Mouse (Mus musculus) stomach, postnatal 0 days (tissue): ENCODE results near the gene Gng2. TPM values are rescaled to one million over a fixed set of nuclear protein-coding genes. Genes with fewer than 3 reads are reported as not detected.

Source experiments
- ATAC-seq: fragments of 200-750 bp; cut with Nextera tagmentation; 2 replicates; pipeline ENCODE4 v1.8.0; 2017; ENCODE audit not compliant: low FRiP score, low TSS enrichment
- DNase-seq: peaks from one replicate; pipeline ENCODE4 v3.0.0-alpha.2; 2016; ENCODE audit warnings: low spot score
- H3K27ac ChIP-seq: fragments of 300-500 bp; sonication (generic); replicated peaks from 2 replicates; pipeline ENCODE4 v1.5.1; 2014; ENCODE audit warnings: mild to moderate bottlenecking, control low read depth
- H3K27me3 ChIP-seq: fragments of 300-500 bp; sonication (generic); 2 replicates; pipeline ENCODE4 v1.6.1; 2014; ENCODE audit warnings: low read length; ENCODE audit not compliant: control insufficient read depth, insufficient read depth
- H3K36me3 ChIP-seq: fragments of 300-500 bp; sonication (generic); 2 replicates; pipeline ENCODE4 v1.6.1; 2014; ENCODE audit warnings: low read length, mixed read lengths; ENCODE audit not compliant: control insufficient read depth, insufficient read depth
- H3K4me1 ChIP-seq: fragments of 300-500 bp; sonication (generic); replicated peaks from 2 replicates; pipeline ENCODE4 v1.6.1; 2014; ENCODE audit warnings: antibody characterized with exemption; ENCODE audit not compliant: control insufficient read depth, insufficient read depth
- H3K4me2 ChIP-seq: fragments of 300-500 bp; sonication (generic); replicated peaks from 2 replicates; pipeline ENCODE4 v1.6.1; 2014; ENCODE audit warnings: low read depth, mild to moderate bottlenecking, control low read depth, moderate library complexity
- H3K4me3 ChIP-seq: fragments of 300-500 bp; sonication (generic); 2 replicates; pipeline ENCODE4 v1.5.1; 2014; ENCODE audit warnings: low read depth, low read length, control low read depth
- H3K9ac ChIP-seq: fragments of 300-500 bp; sonication (generic); 2 replicates; pipeline ENCODE4 v1.6.1; 2014; ENCODE audit warnings: mild to moderate bottlenecking, low read length, control low read depth, mixed read lengths
- H3K9me3 ChIP-seq: fragments of 300-500 bp; sonication (generic); 2 replicates; pipeline ENCODE4 v1.6.1; 2016; ENCODE audit warnings: low read length; ENCODE audit not compliant: control insufficient read depth
- CTCF ChIP-seq: IDR thresholded peaks from 2 replicates; pipeline ENCODE4 v1.5.1; 2016; ENCODE audit warnings: antibody characterized with exemption, low read depth, mild to moderate bottlenecking, moderate library complexity
- EP300 ChIP-seq: optimal IDR thresholded peaks from 2 replicates; pipeline ENCODE3; 2016; ENCODE audit warnings: antibody characterized with exemption
- WGBS: fragments of 180-500 bp; shearing (Covaris S2); extraction: QIAGEN DNeasy Blood & Tissue Kit; methylation state at CpG from one replicate; pipeline ENCODE4 v1.1.7; 2014; 5-methylcytosine and 5-hydroxymethylcytosine counted together
- polyA plus RNA-seq: library from polyadenylated mRNA; unstranded; fragments of >200 nt; fragmentation: Nextera tagmentation; extraction: Ambion mirVana; gene quantifications from 2 replicates; pipeline ENCODE4 v1.2.1, GENCODE M21; 2015

The Gng2 gene
- polyA plus RNA-seq, 1 experiment from 2014 or later: 17.1 TPM

DNA sequence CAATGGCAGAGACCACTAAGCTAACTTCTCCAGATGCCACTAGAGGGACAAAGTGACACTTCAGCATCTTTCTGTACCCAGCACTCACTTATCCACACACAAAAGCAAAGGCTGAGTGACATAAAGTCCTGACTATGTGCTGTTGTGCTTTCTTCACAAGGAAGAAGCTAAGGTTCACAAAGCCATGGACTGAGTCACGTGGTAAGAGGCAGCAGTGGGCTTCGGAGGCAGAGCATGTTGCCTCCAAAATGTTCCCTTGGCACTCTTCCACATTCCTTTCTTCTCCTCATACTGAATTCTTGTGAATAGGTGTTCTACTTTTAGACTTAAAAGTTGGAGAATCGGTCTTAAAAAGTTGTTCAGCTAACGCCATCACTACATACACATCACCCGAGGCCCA is 3.0 kb downstream of the Gng2 start:
- Histone ChIP-seq H3K4me3 (no peak overlapping the region), H3K27ac (no peak overlapping the region), H3K27me3 (no peaks in the 10 kb centered on the region), H3K36me3 (no peaks in the 10 kb centered on the region), H3K4me2 (peak overlapping the region; percentile 28; the same call in 1 of the 2 replicates), H3K4me1 (no peaks in the 10 kb centered on the region), H3K9me3 (no peaks in the 10 kb centered on the region), H3K9ac (no peak overlapping the region)
- TF ChIP-seq CTCF (no peak), EP300 (no peak)
- DNase-seq (no peak), ATAC-seq (no peak)
- 65% methylated on average over 5 of the region's 5 CpGs for WGBS

DNA sequence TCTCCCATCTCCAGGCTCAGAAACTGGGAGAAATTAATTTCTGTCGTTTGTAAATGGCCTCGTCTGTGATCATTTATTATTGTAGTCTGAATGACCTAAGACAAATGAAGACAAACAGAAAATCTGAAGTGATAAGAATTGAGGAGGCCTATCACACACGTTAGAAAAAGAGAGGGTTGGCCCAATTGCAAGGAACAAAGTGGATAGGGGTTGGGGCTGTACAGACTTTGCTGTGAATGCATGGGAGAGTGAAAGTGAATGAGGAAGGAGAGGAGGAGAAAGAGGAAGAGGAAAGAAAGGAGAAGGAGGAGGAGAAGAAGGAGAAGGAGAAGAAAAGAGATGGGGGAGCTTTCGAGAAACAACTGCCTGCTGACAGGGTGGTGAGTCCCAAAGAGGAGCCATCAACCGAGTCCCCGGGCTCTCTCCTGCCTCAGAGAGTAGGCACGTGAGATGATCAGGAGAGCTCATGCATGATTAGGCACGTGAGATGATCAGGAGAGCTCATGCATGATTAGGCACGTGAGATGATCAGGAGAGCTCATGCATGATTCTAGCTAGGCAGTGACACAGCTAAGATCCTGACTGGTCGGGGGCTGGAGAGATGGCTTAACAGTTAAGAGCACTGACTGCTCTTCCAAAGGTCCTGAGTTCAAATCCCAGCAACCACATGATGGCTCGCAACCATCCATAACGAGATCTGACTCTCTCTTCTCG is 5.0 kb downstream of the Gng2 start:
- 70% methylated on average over 13 of the region's 13 CpGs for WGBS
- DNase-seq (no peak), ATAC-seq (no peak)
- Histone ChIP-seq H3K4me3 (no peak overlapping the region), H3K4me2 (no peak overlapping the region), H3K27me3 (no peaks in the 10 kb centered on the region), H3K9ac (no peak overlapping the region), H3K9me3 (no peaks in the 10 kb centered on the region), H3K36me3 (no peaks in the 10 kb centered on the region), H3K27ac (no peak overlapping the region), H3K4me1 (no peaks in the 10 kb centered on the region)
- no peak for TF ChIP-seq EP300
- no peak for TF ChIP-seq CTCF

DNA sequence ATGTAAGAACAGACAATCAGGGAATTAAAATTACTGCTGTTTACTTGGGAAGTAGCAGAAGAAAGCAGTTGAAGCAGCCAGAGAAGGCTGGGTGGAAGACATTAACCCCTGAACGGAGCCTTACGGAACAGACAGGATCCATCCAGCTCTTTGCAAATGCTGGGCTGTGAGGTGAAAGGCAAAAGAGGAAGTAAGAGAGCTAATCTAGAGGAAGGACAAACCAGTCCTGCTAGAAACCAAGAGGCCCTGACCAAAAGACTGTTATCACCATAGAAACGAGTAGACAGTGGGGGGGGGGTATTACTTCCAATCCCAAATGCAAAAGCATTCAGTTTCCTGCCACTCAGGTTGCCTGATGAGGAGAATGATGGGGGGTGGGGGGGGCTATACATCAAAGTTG is 6.6 kb downstream of the Gng2 start:
- Histone ChIP-seq H3K36me3 (no peaks in the 10 kb centered on the region), H3K4me3 (no peak overlapping the region), H3K27ac (no peak overlapping the region), H3K4me2 (no peak overlapping the region), H3K9ac (no peak overlapping the region), H3K27me3 (no peaks in the 10 kb centered on the region), H3K4me1 (no peaks in the 10 kb centered on the region), H3K9me3 (no peaks in the 10 kb centered on the region)
- WGBS: 47% methylated on average over 3 of the region's 3 CpGs
- TF ChIP-seq CTCF (no peak), EP300 (no peak)
- DNase-seq (no peak), ATAC-seq (no peak)

DNA sequence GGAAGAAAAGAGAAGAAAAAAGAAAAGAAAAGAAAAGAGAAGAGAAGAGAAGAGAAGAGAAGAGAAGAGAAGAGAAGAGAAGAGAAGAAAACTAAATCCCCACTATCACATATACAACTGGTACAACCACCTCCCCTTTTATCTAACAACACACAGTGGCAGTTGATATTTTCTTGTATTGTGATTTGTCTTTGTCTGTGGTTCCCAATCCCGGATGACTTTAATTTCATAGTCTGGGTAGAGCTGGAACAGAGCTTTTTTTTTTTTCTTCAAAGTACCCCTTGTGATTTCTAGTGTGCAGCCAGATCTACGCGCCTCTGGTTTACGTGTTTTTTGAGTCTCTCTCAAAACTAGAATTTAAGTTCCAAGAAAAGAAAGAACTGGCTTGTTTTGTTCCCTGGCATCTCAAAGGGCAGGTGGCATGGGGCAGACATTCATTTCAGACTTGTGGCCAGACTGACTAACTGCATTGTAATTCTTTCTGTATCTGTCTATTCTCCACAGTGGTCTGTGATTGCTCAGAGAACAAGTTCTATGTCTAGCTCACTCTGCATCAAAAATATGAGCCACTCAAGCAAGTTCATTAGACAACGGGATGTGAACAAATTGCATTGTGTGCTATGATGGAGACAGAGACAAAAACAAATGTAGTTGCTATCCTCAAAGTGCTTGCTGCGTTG is 7.2 kb downstream of the Gng2 start:
- TF ChIP-seq EP300: no peak
- TF ChIP-seq CTCF: no peak
- Histone ChIP-seq H3K27me3 (no peaks in the 10 kb centered on the region), H3K9ac (no peak overlapping the region), H3K27ac (no peak overlapping the region), H3K4me1 (no peaks in the 10 kb centered on the region), H3K4me3 (no peak overlapping the region), H3K9me3 (no peaks in the 10 kb centered on the region), H3K36me3 (no peaks in the 10 kb centered on the region), H3K4me2 (no peak overlapping the region)
- 78% methylated on average over 6 of the region's 6 CpGs for WGBS
- peak; percentile 54; the same call in 1 of the 2 replicates for ATAC-seq
- DNase-seq: no peak

DNA sequence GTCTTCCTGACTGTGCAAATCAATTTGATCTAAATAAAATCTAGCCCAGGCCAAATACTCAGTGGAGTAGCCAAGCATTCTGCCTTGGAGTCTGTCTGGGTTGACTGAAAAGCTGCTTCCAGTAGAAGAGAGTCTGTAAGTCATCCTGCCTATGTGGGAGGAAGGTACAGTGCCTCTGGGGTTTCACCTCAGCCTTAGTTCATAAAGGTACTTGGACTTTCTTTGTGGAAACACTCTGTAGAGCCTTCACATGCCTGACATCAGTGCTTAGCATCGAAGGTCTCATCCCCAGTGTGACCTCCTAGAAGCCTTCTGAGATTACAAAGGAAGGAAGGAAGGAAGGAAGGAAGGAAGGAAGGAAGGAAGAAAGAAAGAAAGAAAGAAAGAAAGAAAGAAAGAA is 7.9 kb downstream of the Gng2 start:
- Histone ChIP-seq H3K27me3 (no peaks in the 10 kb centered on the region), H3K9me3 (no peaks in the 10 kb centered on the region), H3K9ac (no peak overlapping the region), H3K4me3 (no peak overlapping the region), H3K4me2 (no peak overlapping the region), H3K4me1 (no peaks in the 10 kb centered on the region), H3K27ac (no peak overlapping the region), H3K36me3 (no peaks in the 10 kb centered on the region)
- DNase-seq (no peak), ATAC-seq (no peak)
- no peak for TF ChIP-seq CTCF
- no peak for TF ChIP-seq EP300
- WGBS: 78% methylated on average over 1 of the region's 1 CpGs

DNA sequence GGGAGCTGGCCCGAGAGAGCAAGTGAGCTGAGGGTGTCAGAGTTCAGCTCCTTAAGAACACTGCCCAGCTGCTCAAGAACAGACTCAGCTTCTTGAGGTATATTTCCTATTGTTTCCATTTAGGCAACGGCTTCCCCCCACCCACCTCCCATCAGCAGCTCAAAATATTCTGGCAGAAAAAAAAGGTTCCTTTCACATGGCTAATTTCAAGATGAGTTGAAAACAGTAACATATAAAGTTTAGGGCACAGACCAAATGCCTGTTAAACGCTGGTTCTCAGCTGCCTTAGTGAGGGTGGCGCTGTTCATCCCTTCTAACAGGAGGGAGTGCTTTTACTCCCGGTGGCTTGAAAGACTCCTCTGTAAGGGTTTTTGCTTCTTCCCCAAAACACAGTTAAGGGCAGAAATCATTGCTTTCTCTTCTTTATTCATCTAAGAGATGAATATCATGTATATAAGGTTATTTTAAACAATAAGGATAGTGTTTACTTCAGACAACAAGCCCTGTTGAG is 8.4 kb downstream of the Gng2 start:
- Histone ChIP-seq H3K9ac (no peak overlapping the region), H3K4me3 (no peak overlapping the region), H3K4me1 (no peaks in the 10 kb centered on the region), H3K36me3 (no peaks in the 10 kb centered on the region), H3K27me3 (no peaks in the 10 kb centered on the region), H3K4me2 (no peak overlapping the region), H3K9me3 (no peaks in the 10 kb centered on the region), H3K27ac (no peak overlapping the region)
- 52% methylated on average over 5 of the region's 5 CpGs for WGBS
- DNase-seq: no peak
- TF ChIP-seq CTCF: no peak
- TF ChIP-seq EP300: no peak
- ATAC-seq: no peak
